Mouse (Mus musculus) hindbrain, embryonic 13.5 days (tissue): Measurements from ENCODE around the gene Tssk2. TPM values are rescaled to one million over a fixed set of nuclear protein-coding genes. Genes with fewer than 3 reads are reported as not detected.

ENCODE experiments used
- ATAC-seq: fragments of 200-750 bp; cut with Nextera tagmentation; 2 replicates; pipeline ENCODE4 v1.8.0; 2017; ENCODE audit warnings: moderate TSS enrichment; ENCODE audit not compliant: low FRiP score
- H3K27ac ChIP-seq: fragments of 300-500 bp; sonication (generic); 2 replicates; pipeline ENCODE4 v1.5.1; 2015; ENCODE audit warnings: inconsistent platforms, mild to moderate bottlenecking, moderate library complexity
- H3K27me3 ChIP-seq: fragments of 300-500 bp; sonication (generic); 2 replicates; pipeline ENCODE4 v1.6.1; 2015; ENCODE audit warnings: mild to moderate bottlenecking, inconsistent platforms
- H3K36me3 ChIP-seq: fragments of 300-500 bp; sonication (generic); 2 replicates; pipeline ENCODE4 v1.6.1; 2015; ENCODE audit warnings: mild to moderate bottlenecking, inconsistent platforms
- H3K4me1 ChIP-seq: fragments of 300-500 bp; sonication (generic); replicated peaks from 2 replicates; pipeline ENCODE4 v1.6.1; 2015; ENCODE audit warnings: inconsistent platforms
- H3K4me2 ChIP-seq: fragments of 300-500 bp; sonication (generic); 2 replicates; pipeline ENCODE4 v1.6.1; 2015; ENCODE audit warnings: inconsistent platforms, mild to moderate bottlenecking, moderate library complexity
- H3K4me3 ChIP-seq: fragments of 300-500 bp; sonication (generic); 2 replicates; pipeline ENCODE4 v1.5.1; 2015; ENCODE audit warnings: mild to moderate bottlenecking, inconsistent platforms
- H3K9ac ChIP-seq: fragments of 300-500 bp; sonication (generic); 2 replicates; pipeline ENCODE4 v1.6.1; 2015; ENCODE audit warnings: mild to moderate bottlenecking, inconsistent platforms
- H3K9me3 ChIP-seq: fragments of 300-500 bp; sonication (generic); 2 replicates; pipeline ENCODE4 v1.6.1; 2016; ENCODE audit warnings: inconsistent platforms
- WGBS: fragments of 180-500 bp; shearing (Covaris S2); methylation state at CpG from one replicate; pipeline ENCODE4 v1.1.7; 2015; 5-methylcytosine and 5-hydroxymethylcytosine counted together
- polyA plus RNA-seq: library from polyadenylated mRNA; unstranded; fragments of >200 nt; fragmentation: Nextera tagmentation; extraction: Ambion mirVana; gene quantifications from 2 replicates; pipeline ENCODE4 v1.2.1, GENCODE M21; 2015

Tssk2 gene
- polyA plus RNA-seq, 1 experiment from 2014 or later = not detected

DNA sequence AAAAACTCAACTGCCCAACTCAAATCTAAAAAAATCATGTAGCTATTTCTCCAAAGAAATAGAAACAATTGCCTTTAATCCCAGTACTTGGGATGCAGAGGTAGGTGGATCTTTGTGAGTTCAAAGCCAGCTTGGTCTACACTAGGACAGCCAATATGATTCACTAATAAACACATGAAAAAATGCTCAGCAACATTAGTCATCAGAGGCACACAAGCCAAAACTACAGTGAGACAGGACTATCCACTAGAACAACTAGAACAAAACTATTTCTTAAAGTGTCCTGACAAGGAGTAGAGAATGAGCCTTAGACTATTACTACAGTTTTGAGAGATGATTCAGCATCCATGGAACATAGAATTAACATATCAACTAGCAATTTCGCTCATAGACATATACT, 22.3 kb upstream of the Tssk2 start:
- no peaks in the 10 kb centered on the region for H3K27me3 ChIP-seq
- 95% methylated on average over 1 of the region's 1 CpGs for WGBS
- no peaks in the 10 kb centered on the region for H3K9me3 ChIP-seq
- H3K4me1 ChIP-seq = 0 out of 2 replicates have a peak, but pooled peaks cover 2% of the 10 kb centered on the region
- H3K4me2 ChIP-seq = no peak overlapping the region
- peaks cover 30% of the 10 kb centered on the region for H3K36me3 ChIP-seq
- no peak overlapping the region for H3K9ac ChIP-seq
- no peak for ATAC-seq
- no peak overlapping the region for H3K4me3 ChIP-seq
- no peak overlapping the region for H3K27ac ChIP-seq

DNA sequence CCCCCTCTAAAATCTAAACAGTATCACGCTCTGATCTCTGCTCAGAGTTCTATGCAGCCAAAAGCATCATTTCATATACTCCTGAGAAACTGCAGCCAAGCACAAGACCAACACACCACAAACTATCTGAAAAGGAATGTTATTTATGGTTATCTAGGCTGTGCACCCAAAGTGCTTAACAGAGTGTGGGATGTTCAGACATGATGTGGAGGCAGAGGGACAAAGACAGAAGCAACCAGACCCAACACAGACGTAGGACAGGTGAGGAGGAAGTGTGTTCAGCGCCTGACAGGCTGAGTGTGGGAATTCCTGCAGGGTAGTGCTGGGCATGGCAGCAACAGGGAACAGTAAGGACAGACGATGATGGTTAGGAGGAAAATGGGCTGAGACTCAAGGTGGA, 18.9 kb upstream of the Tssk2 start:
- Histone ChIP-seq H3K9ac (no peak overlapping the region), H3K4me3 (no peak overlapping the region), H3K36me3 (peaks cover 24% of the 10 kb centered on the region), H3K27ac (no peak overlapping the region), H3K4me2 (no peak overlapping the region), H3K9me3 (no peaks in the 10 kb centered on the region), H3K4me1 (peaks cover 17% of the 10 kb centered on the region), H3K27me3 (no peaks in the 10 kb centered on the region)
- 95% methylated on average over 4 of the region's 4 CpGs for WGBS
- no peak for ATAC-seq

DNA sequence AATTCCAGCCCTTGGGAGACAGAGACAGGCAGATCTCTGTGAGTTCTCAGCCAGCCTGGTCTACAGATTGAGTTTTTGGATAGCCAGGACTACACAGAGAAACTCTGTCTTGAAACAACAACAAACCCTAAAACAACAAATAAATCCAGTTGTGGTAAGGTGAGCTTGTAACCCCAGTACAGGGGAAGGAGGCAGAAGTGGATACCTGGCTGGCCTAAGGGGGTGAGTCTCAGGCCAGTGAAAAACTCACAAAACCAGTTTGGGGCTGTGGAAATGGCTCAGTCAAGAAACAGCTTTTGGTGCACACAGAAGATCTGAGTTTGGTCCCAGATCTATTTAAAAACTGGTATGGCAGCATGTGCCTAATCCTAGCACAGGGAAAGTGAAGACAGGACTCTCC, 16.2 kb upstream of the Tssk2 start:
- no peak overlapping the region for H3K4me2 ChIP-seq
- H3K4me3 ChIP-seq = no peak overlapping the region
- no peaks in the 10 kb centered on the region for H3K27me3 ChIP-seq
- H3K4me1 ChIP-seq = peaks cover 36% of the 10 kb centered on the region
- H3K9ac ChIP-seq = no peak overlapping the region
- H3K36me3 ChIP-seq = peaks cover 23% of the 10 kb centered on the region
- no peaks in the 10 kb centered on the region for H3K9me3 ChIP-seq
- no peak for ATAC-seq
- H3K27ac ChIP-seq = no peak overlapping the region

DNA sequence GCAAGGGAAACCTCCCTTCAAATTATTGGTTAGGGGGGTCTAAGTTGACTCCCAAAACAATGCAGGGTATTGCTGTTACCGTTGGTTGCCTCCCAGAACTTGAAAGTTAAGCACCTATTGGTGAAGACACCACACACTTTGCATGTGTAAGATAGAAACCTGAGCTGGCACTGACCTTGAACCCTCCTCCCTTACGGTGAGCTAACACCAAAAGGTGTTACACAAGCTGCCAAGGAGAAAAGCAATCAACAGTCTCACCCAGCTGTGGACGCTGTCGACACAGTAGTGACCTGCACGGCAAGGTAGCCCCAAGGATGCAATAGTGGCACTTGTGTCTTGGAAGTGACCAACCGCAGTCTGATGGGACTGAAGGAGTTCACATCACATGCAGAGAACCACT, 14.3 kb upstream of the Tssk2 start:
- Histone ChIP-seq H3K36me3 (peaks cover 12% of the 10 kb centered on the region), H3K27me3 (no peaks in the 10 kb centered on the region), H3K4me2 (no peak overlapping the region), H3K9me3 (no peaks in the 10 kb centered on the region), H3K27ac (no peak overlapping the region), H3K4me1 (peaks cover 36% of the 10 kb centered on the region), H3K4me3 (no peak overlapping the region), H3K9ac (no peak overlapping the region)
- no peak for ATAC-seq
- WGBS = 90% methylated on average over 6 of the region's 6 CpGs

DNA sequence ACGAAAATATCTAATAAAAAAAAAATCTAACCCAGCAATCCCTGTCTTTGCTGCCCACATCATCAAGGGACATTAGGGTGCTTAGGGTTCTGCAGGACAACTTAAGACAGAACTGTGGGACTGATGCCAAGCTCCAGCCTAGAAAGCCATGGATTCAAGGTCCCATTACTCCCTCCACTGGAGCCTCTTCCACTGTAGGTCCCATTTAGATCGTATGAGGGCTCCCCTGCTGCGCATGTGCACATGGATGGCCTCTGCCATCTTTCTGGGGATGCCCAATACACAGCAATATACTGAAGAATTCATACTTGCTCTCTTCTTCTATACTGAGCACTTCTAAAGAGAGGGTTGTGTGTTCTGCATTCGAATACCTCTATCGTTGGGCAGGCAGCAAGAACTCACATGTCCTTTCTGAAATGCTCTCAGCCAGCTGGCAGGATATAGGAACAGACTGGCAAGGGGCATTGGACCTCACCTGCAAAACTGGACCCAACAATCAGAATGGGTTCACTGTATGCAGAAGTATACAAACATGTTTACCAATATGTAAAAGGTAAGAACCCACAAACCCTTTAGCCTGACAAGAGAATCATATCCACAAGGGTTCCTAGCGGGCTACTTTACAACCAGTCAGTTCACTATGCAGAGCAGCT, 8.6 kb upstream of the Tssk2 start:
- Histone ChIP-seq H3K4me3 (peak overlapping the region; percentile 80), H3K9ac (peak overlapping the region; percentile 99), H3K4me2 (peak overlapping the region; percentile 93), H3K9me3 (no peaks in the 10 kb centered on the region), H3K27me3 (no peaks in the 10 kb centered on the region), H3K36me3 (no peaks in the 10 kb centered on the region; the same call in 1 of the 2 replicates), H3K4me1 (peaks cover 45% of the 10 kb centered on the region), H3K27ac (no peak overlapping the region)
- WGBS = 84% methylated on average over 6 of the region's 6 CpGs
- no peak for ATAC-seq

DNA sequence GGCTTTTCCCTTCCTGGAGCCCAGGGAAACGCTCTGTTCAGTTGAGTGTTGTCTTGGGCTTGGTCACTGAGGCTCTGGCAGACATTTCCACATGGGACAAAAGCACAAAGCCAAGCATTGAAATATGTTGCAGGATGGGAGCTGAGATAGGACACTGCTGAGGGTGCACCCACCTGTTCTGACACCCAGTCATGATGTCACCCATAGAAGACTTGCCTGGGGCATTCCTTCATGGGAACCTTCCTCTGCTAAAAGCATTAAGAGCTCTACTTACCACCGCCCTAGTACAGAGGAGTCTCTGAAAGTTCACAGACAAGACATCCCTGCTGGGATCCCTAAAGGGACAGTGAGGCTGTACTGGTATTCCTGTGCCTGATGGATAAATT, 8.1 kb upstream of the Tssk2 start:
- Histone ChIP-seq H3K9me3 (no peaks in the 10 kb centered on the region), H3K27ac (peak overlapping the region; percentile 99; the same call in 1 of the 2 replicates), H3K27me3 (no peaks in the 10 kb centered on the region)

DNA sequence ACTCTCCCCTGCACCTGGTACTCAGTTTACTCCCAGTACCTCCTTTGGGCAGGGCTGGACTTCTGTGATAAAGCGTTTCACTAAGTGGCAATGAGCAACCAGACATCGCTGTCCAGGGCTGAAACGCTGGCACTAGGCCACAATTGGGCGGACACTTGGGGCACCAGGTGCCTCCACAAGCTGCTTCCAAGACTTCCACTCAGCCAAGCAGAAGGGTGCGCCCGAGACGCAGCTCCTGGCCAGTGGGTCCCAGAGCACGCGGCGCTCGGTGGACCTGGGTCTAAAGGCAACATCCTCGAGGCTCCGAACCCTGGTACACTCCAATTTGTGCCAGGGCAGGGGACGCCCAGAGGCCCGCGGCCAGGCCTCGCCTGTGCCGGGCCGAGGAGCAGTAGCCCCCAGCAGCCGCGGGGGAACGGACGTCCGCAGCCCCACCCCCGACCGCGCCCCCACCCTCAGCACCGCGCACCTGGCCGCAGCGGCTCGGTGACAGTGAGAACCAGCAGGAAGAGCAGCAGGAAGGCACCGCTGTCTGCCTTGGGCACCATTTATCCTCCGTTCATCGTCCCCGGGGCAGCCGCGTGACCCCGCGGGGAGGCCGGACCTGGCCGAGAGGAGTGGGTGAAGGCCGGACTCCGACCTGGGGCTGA, 7.4 kb upstream of the Tssk2 start:
- H3K4me2 ChIP-seq = peak overlapping the region; percentile 93
- no peaks in the 10 kb centered on the region; the same call in 1 of the 2 replicates for H3K36me3 ChIP-seq
- peak overlapping the region; percentile 99 for H3K27ac ChIP-seq
- H3K4me3 ChIP-seq = peak overlapping the region; percentile 80
- H3K9me3 ChIP-seq = no peaks in the 10 kb centered on the region
- under 1% methylated on average over 44 of the region's 44 CpGs for WGBS
- peak overlapping the region; percentile 99 for H3K9ac ChIP-seq
- ATAC-seq = peak; percentile 70
- no peaks in the 10 kb centered on the region for H3K27me3 ChIP-seq
- H3K4me1 ChIP-seq = peaks cover 33% of the 10 kb centered on the region

More for the DNA sequence above, 8.1 kb upstream of the Tssk2 start:
- Histone ChIP-seq H3K36me3 (no peaks in the 10 kb centered on the region; the same call in 1 of the 2 replicates), H3K4me1 (peaks cover 40% of the 10 kb centered on the region), H3K9ac (peak overlapping the region; percentile 99), H3K4me3 (peak overlapping the region; percentile 80), H3K4me2 (peak overlapping the region; percentile 93)
- 43% methylated on average over 2 of the region's 2 CpGs for WGBS
- no peak for ATAC-seq

DNA sequence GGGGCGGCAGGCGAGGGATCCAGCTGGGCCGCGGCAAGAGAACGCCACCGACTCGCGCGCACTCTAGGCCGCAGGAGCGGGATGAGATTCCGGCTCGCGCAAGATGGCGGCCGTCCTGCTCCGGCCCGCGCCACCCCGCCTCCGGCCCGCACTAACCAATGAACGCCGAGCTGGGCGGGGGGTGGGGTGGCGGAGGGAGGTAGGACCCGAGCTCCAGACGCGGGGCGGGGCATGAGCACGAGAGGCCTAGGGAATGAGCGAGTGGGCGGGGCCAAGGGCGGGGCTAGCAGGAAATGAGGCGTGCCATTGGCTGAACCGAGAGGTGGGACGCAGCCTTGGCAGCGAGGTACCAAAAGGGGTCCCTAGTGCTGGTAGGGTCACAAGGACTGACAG, 6.9 kb upstream of the Tssk2 start, which contains the start of gene Gm20518:
Gene Gm20518 (minus strand): TSS at position 105 of the 393 bp plus-strand sequence.
- 0 out of 2 replicates have a peak, but pooled peaks cover under 1% of the 10 kb centered on the region for H3K36me3 ChIP-seq
- peak within 1 kb of the TSS; percentile 99 for H3K27ac ChIP-seq
- peak; percentile 98 for ATAC-seq
- H3K9ac ChIP-seq = peak within 1 kb of the TSS; percentile 99
- peak within 1 kb of the TSS; percentile 93 for H3K4me2 ChIP-seq
- WGBS = under 1% methylated on average over 35 of the region's 38 CpGs
- no peaks in the 10 kb centered on the region for H3K9me3 ChIP-seq
- H3K4me3 ChIP-seq = peak within 1 kb of the TSS; percentile 80
- H3K27me3 ChIP-seq = no peaks in the 10 kb centered on the region
- H3K4me1 ChIP-seq = peaks cover 30% of the 10 kb centered on the region

DNA sequence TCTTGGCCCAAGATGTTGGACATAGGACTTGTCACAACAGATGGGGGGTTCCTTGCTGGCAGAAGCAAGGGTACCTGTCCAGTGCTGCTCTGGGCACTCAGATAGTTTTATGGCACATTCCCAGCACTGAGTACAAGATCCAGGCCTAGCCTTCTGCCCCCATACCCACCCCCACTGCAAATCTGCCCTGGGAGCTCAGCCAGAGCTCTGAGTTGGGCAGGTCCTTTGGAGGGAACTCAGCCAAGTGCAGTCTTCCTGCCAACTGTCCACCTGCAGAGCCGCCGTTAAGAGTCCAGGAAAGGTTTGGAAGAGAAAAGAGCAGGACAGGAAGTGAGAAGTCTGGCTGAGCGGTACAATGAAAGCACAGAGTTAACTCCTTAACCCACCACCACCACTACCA, 5.8 kb upstream of the Tssk2 start:
- WGBS = 80% methylated on average over 3 of the region's 3 CpGs
- no peak overlapping the region for H3K9ac ChIP-seq
- no peak overlapping the region for H3K4me3 ChIP-seq
- no peaks in the 10 kb centered on the region for H3K9me3 ChIP-seq
- peaks cover 26% of the 10 kb centered on the region for H3K4me1 ChIP-seq
- H3K4me2 ChIP-seq = peak overlapping the region; percentile 56; the same call in 1 of the 2 replicates
- no peak for ATAC-seq
- H3K36me3 ChIP-seq = 0 out of 2 replicates have a peak, but pooled peaks cover 9% of the 10 kb centered on the region
- no peaks in the 10 kb centered on the region for H3K27me3 ChIP-seq
- H3K27ac ChIP-seq = peak overlapping the region; percentile 78; the same call in 1 of the 2 replicates

DNA sequence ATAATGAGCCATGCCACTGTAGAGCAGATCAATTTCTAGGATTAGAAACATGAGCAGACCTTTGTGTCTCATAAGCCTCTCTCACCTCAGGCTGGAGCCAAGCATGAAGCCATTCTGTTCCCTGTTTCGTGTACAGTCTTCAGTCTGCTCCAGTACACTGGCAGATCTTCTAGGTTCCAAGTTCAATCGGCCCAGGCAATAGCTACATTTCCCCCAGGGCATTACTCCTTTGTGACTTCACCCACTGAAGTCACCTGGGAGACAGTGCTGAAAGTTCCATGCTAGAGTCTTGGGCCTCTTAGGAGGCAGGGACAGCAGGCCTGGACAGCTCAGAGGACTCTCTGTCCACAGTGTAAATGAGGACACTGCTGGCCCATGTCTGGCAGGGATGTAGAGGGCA, 4.5 kb upstream of the Tssk2 start, which contains the start of gene Tssk1:
Gene Tssk1 (plus strand): TSS at position 301 of the 400 bp plus-strand sequence.
- ATAC-seq = no peak
- H3K9ac ChIP-seq = no peak within 1 kb of the TSS
- H3K4me3 ChIP-seq = no peak within 1 kb of the TSS
- 84% methylated on average over 2 of the region's 2 CpGs for WGBS
- H3K27me3 ChIP-seq = no peaks in the 10 kb centered on the region
- H3K4me1 ChIP-seq = peaks cover 26% of the 10 kb centered on the region
- H3K36me3 ChIP-seq = peaks cover 20% of the 10 kb centered on the region
- no peaks in the 10 kb centered on the region for H3K9me3 ChIP-seq
- H3K27ac ChIP-seq = no peak within 1 kb of the TSS
- H3K4me2 ChIP-seq = no peak within 1 kb of the TSS

DNA sequence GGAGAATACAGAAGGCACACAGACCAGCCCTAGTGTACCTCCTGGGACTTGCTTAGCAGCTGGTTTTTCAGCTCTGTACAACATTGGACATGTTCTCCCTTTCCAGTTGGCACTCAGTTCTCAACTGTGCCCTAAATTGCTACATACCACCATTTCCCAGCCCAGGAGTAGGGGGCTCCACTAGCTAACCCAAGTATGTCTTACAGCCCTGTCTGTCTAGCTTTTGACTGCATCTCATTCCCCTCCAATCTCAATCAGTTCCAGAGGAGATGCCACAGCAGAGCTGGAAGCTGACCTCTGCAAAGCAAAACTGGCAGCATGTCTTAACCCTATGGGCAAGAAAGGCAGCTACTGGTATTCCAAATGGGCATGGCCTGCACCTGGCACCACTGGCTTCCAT, 2.3 kb upstream of the Tssk2 start:
- ATAC-seq = no peak
- no peak overlapping the region for H3K4me3 ChIP-seq
- H3K27me3 ChIP-seq = no peaks in the 10 kb centered on the region
- H3K4me1 ChIP-seq = peaks cover 10% of the 10 kb centered on the region
- H3K9me3 ChIP-seq = no peaks in the 10 kb centered on the region
- H3K9ac ChIP-seq = no peak overlapping the region
- H3K27ac ChIP-seq = no peak overlapping the region
- H3K4me2 ChIP-seq = no peak overlapping the region
- peaks cover 42% of the 10 kb centered on the region for H3K36me3 ChIP-seq

DNA sequence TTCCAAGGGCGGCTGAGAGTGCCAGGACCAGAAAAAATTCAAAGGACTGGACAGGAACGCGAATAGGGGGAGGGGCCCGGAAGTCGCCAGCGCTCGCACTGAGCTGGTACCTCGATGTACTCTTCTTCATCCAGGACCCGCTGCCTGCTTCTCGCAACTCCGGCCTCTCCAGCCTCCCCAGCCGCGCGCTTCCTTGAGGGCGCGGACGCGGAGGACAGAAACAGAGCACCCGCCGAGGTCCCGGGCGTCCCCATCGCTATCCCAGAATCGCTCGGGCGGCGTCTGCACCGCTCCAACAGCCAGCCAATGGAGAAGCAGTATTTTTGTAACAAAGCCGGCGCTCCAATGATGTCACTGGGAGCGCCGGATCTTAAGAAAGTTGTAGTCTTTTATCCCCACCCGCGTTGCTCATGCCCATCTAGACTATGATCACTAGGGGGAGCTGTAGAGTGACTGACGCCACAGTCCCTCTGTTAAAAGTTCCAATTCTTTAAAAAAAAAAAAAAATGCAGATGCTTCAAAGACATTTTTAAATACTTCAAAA, 12.7 kb downstream of the Tssk2 start, which contains the start of gene Ess2:
Gene Ess2 (minus strand): TSS at position 297 of the 544 bp plus-strand sequence.
- WGBS = under 1% methylated on average over 35 of the region's 35 CpGs

More for the DNA sequence above, 12.7 kb downstream of the Tssk2 start, which contains the start of gene Ess2:
- peak within 1 kb of the TSS; percentile 83 for H3K27ac ChIP-seq
- H3K9ac ChIP-seq = peak within 1 kb of the TSS; percentile 84
- H3K36me3 ChIP-seq = peaks cover 34% of the 10 kb centered on the region
- H3K4me1 ChIP-seq = peaks cover 25% of the 10 kb centered on the region
- H3K27me3 ChIP-seq = peaks cover 45% of the 10 kb centered on the region
- no peaks in the 10 kb centered on the region for H3K9me3 ChIP-seq
- peak within 1 kb of the TSS; percentile 94 for H3K4me2 ChIP-seq
- ATAC-seq = peak; percentile 93
- peak within 1 kb of the TSS; percentile 74 for H3K4me3 ChIP-seq
